Mouse (Mus musculus) forebrain, embryonic 11.5 days (tissue): ENCODE data around the gene Gatad2b. TPM values are rescaled to one million over a fixed set of nuclear protein-coding genes. Genes with fewer than 3 reads are reported as not detected.

ENCODE experiments used
- ATAC-seq: fragments of 200-750 bp; cut with Nextera tagmentation; replicated peaks from 2 replicates; pipeline ENCODE4 v1.8.0; 2017; ENCODE audit warnings: moderate TSS enrichment; ENCODE audit not compliant: low FRiP score
- DNase-seq: peaks from one replicate; pipeline ENCODE4 v3.0.0-alpha.2; 2017; ENCODE audit warnings: low spot score
- H3K27ac ChIP-seq: fragments of 300-500 bp; sonication (generic); 2 replicates; pipeline ENCODE4 v1.5.1; 2014; ENCODE audit warnings: low read depth, low read length
- H3K27me3 ChIP-seq: fragments of 300-500 bp; sonication (generic); 2 replicates; pipeline ENCODE4 v1.6.1; 2014; ENCODE audit warnings: mild to moderate bottlenecking, low read length, mixed read lengths; ENCODE audit not compliant: control insufficient read depth, insufficient read depth
- H3K36me3 ChIP-seq: fragments of 300-500 bp; sonication (generic); 2 replicates; pipeline ENCODE4 v1.6.1; 2014; ENCODE audit warnings: mild to moderate bottlenecking, low read length, moderate library complexity, mixed read lengths; ENCODE audit not compliant: control insufficient read depth, insufficient read depth
- H3K4me1 ChIP-seq: fragments of 300-500 bp; sonication (generic); replicated peaks from 2 replicates; pipeline ENCODE4 v1.6.1; 2014; ENCODE audit warnings: low read length, mixed read lengths; ENCODE audit not compliant: control insufficient read depth, insufficient read depth
- H3K4me2 ChIP-seq: fragments of 300-500 bp; sonication (generic); 2 replicates; pipeline ENCODE4 v1.6.1; 2014; ENCODE audit warnings: low read depth, mild to moderate bottlenecking, low read length, moderate library complexity, mixed read lengths; ENCODE audit not compliant: severe bottlenecking
- H3K4me3 ChIP-seq: fragments of 300-500 bp; sonication (generic); 2 replicates; pipeline ENCODE4 v1.5.1; 2014; ENCODE audit warnings: low read depth, low read length
- H3K9ac ChIP-seq: fragments of 300-500 bp; sonication (generic); 2 replicates; pipeline ENCODE4 v1.6.1; 2014; ENCODE audit warnings: low read length
- H3K9me3 ChIP-seq: fragments of 300-500 bp; sonication (generic); 2 replicates; pipeline ENCODE4 v1.6.1; 2016; ENCODE audit warnings: low read length, mixed read lengths; ENCODE audit not compliant: control insufficient read depth
- WGBS: fragments of 180-500 bp; shearing (Covaris S2); extraction: QIAGEN DNeasy Blood & Tissue Kit; methylation state at CpG from one replicate; pipeline ENCODE4 v1.1.7; 2014; 5-methylcytosine and 5-hydroxymethylcytosine counted together
- polyA plus RNA-seq: library from polyadenylated mRNA; unstranded; fragments of >200 nt; fragmentation: Nextera tagmentation; extraction: Ambion mirVana; gene quantifications from 2 replicates; pipeline ENCODE4 v1.2.1, GENCODE M21; 2014

Gene Gatad2b
- polyA plus RNA-seq, 1 experiment from 2014 or later: 12.9 TPM

- no peak overlapping the region for H3K4me3 ChIP-seq
- H3K27ac ChIP-seq: no peak overlapping the region
- no peaks in the 10 kb centered on the region for H3K9me3 ChIP-seq
- 83% methylated on average over 7 of the region's 7 CpGs for WGBS
- no peak overlapping the region for H3K9ac ChIP-seq
- no peak overlapping the region for H3K4me2 ChIP-seq
- no peak for DNase-seq
- H3K36me3 ChIP-seq: no peaks in the 10 kb centered on the region
- H3K27me3 ChIP-seq: no peaks in the 10 kb centered on the region
- no peak for ATAC-seq
- H3K4me1 ChIP-seq: peaks cover 5% of the 10 kb centered on the region; the same call in 1 of the 2 replicates
Observed at GRCm38 (mm10) chr3:90384851-90385375, 91.9 kb downstream of the Gatad2b start.

- Histone ChIP-seq H3K27ac (no peak overlapping the region), H3K9me3 (no peaks in the 10 kb centered on the region), H3K36me3 (peaks cover 3% of the 10 kb centered on the region; the same call in 1 of the 2 replicates), H3K27me3 (no peaks in the 10 kb centered on the region), H3K9ac (no peak overlapping the region), H3K4me1 (peaks cover 9% of the 10 kb centered on the region; the same call in 1 of the 2 replicates), H3K4me3 (no peak overlapping the region), H3K4me2 (no peak overlapping the region)
- ATAC-seq (no peak), DNase-seq (no peak)
- 97% methylated on average over 10 of the region's 10 CpGs for WGBS
Observed at GRCm38 (mm10) chr3:90386817-90387216, 93.8 kb downstream of the Gatad2b start.

- H3K36me3 ChIP-seq: peaks cover 7% of the 10 kb centered on the region; the same call in 1 of the 2 replicates
- H3K9ac ChIP-seq: no peak overlapping the region
- no peak overlapping the region for H3K27ac ChIP-seq
- H3K4me2 ChIP-seq: no peak overlapping the region
- ATAC-seq (no peak), DNase-seq (no peak)
- H3K4me3 ChIP-seq: no peak overlapping the region
- WGBS: 87% methylated on average over 11 of the region's 11 CpGs
- H3K9me3 ChIP-seq: no peaks in the 10 kb centered on the region
- no peaks in the 10 kb centered on the region for H3K27me3 ChIP-seq
- peaks cover 9% of the 10 kb centered on the region; the same call in 1 of the 2 replicates for H3K4me1 ChIP-seq
Observed at GRCm38 (mm10) chr3:90387483-90387882, 94.5 kb downstream of the Gatad2b start.

GRCm38 (mm10) chr3:90388192-90388591 is 95.2 kb downstream of the Gatad2b start:
- WGBS: 85% methylated on average over 4 of the region's 4 CpGs
- DNase-seq (no peak), ATAC-seq (no peak)
- peaks cover 13% of the 10 kb centered on the region for H3K36me3 ChIP-seq
- H3K9me3 ChIP-seq: no peaks in the 10 kb centered on the region
- no peak overlapping the region for H3K27ac ChIP-seq
- no peak overlapping the region for H3K4me3 ChIP-seq
- H3K9ac ChIP-seq: no peak overlapping the region
- H3K4me1 ChIP-seq: peaks cover 9% of the 10 kb centered on the region; the same call in 1 of the 2 replicates
- peak overlapping the region; percentile 64; the same call in 1 of the 2 replicates for H3K4me2 ChIP-seq
- H3K27me3 ChIP-seq: no peaks in the 10 kb centered on the region

- H3K36me3 ChIP-seq: peaks cover 16% of the 10 kb centered on the region
- H3K9me3 ChIP-seq: no peaks in the 10 kb centered on the region
- peak overlapping the region; percentile 4 for H3K27ac ChIP-seq
- H3K27me3 ChIP-seq: no peaks in the 10 kb centered on the region
- ATAC-seq (peak; percentile 79), DNase-seq (peak; percentile 83)
- peak overlapping the region; percentile 41 for H3K4me3 ChIP-seq
- WGBS: 4% methylated on average over 44 of the region's 53 CpGs
- H3K9ac ChIP-seq: peak overlapping the region; percentile 72
- peak overlapping the region; percentile 64 for H3K4me2 ChIP-seq
- H3K4me1 ChIP-seq: peaks cover 9% of the 10 kb centered on the region; the same call in 1 of the 2 replicates
Observed at GRCm38 (mm10) chr3:90388726-90389510, 95.9 kb downstream of the Gatad2b start.

- peak within 1 kb of the TSS; percentile 64 for H3K4me2 ChIP-seq
- peak; percentile 78 for DNase-seq
- H3K9ac ChIP-seq: peak within 1 kb of the TSS; percentile 72
- peaks cover 16% of the 10 kb centered on the region for H3K36me3 ChIP-seq
- no peaks in the 10 kb centered on the region for H3K9me3 ChIP-seq
- peak within 1 kb of the TSS; percentile 4 for H3K27ac ChIP-seq
- ATAC-seq: peak; percentile 70
- H3K4me1 ChIP-seq: peaks cover 9% of the 10 kb centered on the region; the same call in 1 of the 2 replicates
- H3K27me3 ChIP-seq: no peaks in the 10 kb centered on the region
- 2% methylated on average over 55 of the region's 55 CpGs for WGBS
- H3K4me3 ChIP-seq: peak within 1 kb of the TSS; percentile 41
Observed at GRCm38 (mm10) chr3:90389511-90390490, 96.8 kb downstream of the Gatad2b start, which contains the start of gene Slc27a3. Gene Slc27a3, minus strand, starts transcription at chr3:90389938.

GRCm38 (mm10) chr3:90391004-90391403 is 98.0 kb downstream of the Gatad2b start:
- H3K4me3 ChIP-seq: no peak overlapping the region
- H3K9ac ChIP-seq: no peak overlapping the region
- no peak for ATAC-seq
- H3K36me3 ChIP-seq: peaks cover 18% of the 10 kb centered on the region
- peaks cover 9% of the 10 kb centered on the region; the same call in 1 of the 2 replicates for H3K4me1 ChIP-seq
- no peaks in the 10 kb centered on the region for H3K9me3 ChIP-seq
- no peak overlapping the region for H3K4me2 ChIP-seq
- no peak overlapping the region for H3K27ac ChIP-seq
- 75% methylated on average over 4 of the region's 4 CpGs for WGBS
- H3K27me3 ChIP-seq: no peaks in the 10 kb centered on the region
- no peak for DNase-seq

GRCm38 (mm10) chr3:90391941-90392340 is 99.0 kb downstream of the Gatad2b start:
- Histone ChIP-seq H3K27ac (no peak overlapping the region), H3K4me2 (no peak overlapping the region), H3K9ac (no peak overlapping the region), H3K4me3 (no peak overlapping the region), H3K9me3 (no peaks in the 10 kb centered on the region), H3K4me1 (peaks cover 9% of the 10 kb centered on the region; the same call in 1 of the 2 replicates), H3K36me3 (peaks cover 22% of the 10 kb centered on the region), H3K27me3 (no peaks in the 10 kb centered on the region)
- DNase-seq (no peak), ATAC-seq (no peak)
- 87% methylated on average over 8 of the region's 8 CpGs for WGBS
